Mouse (Mus musculus): Measurements from ENCODE around the gene Ky. TPM values are rescaled to one million over a fixed set of nuclear protein-coding genes. Genes with fewer than 3 reads are reported as not detected.

The Ky gene
- total and polyA plus RNA-seq, 3 experiments: not detected

DNA sequence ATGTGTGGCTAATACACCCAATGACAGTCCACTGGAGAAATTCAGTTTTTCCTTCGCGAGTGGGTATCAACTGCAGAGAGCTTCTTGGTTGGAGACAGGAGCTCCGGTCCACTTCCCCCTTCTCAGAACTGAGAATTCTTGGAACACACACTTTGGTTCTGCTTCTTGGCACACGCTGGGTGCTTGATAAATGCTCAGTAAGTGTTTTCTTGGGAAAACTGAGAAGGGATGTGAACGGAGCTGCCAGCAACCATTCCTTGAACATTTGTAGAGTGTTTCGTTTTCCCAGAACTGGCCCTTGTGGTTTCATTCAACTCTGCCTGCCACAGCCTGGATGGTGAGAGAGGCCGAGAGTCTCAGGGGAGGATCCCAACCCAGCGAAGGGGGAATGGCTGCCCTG is 43.7 kb downstream of the Ky start:
- Histone ChIP-seq H3K9ac (ENCODE audit: control insufficient read depth, low read depth, low read length, poor library complexity, severe bottlenecking) (no peak overlapping the region), H3K9me3 (replicated peaks; ENCODE audit: insufficient read depth, low read length) (no peaks in the 10 kb centered on the region), H3K36me3 (ENCODE audit: control insufficient read depth in 1 of 2, insufficient read depth in 2 of 2, low read length in 2 of 2) (no peaks in the 10 kb centered on the region), H3K27me3 (ENCODE audit: control insufficient read depth in 1 of 2, insufficient read depth in 2 of 2, low read length in 2 of 2) (no peaks in the 10 kb centered on the region), H3K79me2 (ENCODE audit: control insufficient read depth, insufficient read depth, low read length, poor library complexity) (no peaks in the 10 kb centered on the region), H3K4me1 (ENCODE audit: control insufficient read depth in 1 of 2, insufficient read depth in 2 of 2, low read length in 2 of 2) (no peaks in the 10 kb centered on the region), H3K27ac (ENCODE audit: control insufficient read depth, low read depth, low read length) (no peak overlapping the region), H3K4me3 (ENCODE audit: control insufficient read depth in 1 of 2, insufficient read depth in 1 of 2, low read depth in 2 of 2, low read length in 2 of 2) (no peak overlapping the region)
- TF ChIP-seq UBTF (IDR thresholded peaks at IDR 0.05; ENCODE audit: borderline replicate concordance, insufficient read depth, low read depth, low read length) (no peak), RCOR1 (IDR thresholded peaks at IDR 0.05; ENCODE audit: low read depth, low read length) (no peak), ZKSCAN1 (IDR thresholded peaks at IDR 0.05; ENCODE audit: low read depth, low read length) (no peak), ZMIZ1 (IDR thresholded peaks at IDR 0.05; ENCODE audit: low read depth, low read length) (no peak), TCF12 (IDR thresholded peaks at IDR 0.05; ENCODE audit: low read depth, low read length) (no peak), ZNF384 (IDR thresholded peaks at IDR 0.05; ENCODE audit: low read depth, low read length) (no peak), TBP (IDR thresholded peaks at IDR 0.05; ENCODE audit: low read depth, low read length) (no peak), SMC3 (IDR thresholded peaks at IDR 0.05; ENCODE audit: low read depth, low read length) (no peak), JUND (IDR thresholded peaks at IDR 0.05; ENCODE audit: low read depth, low read length) (no peak), GABPA (IDR thresholded peaks at IDR 0.05; ENCODE audit: low read depth, low read length) (no peak), POLR2AphosphoS5 (IDR thresholded peaks at IDR 0.05; ENCODE audit: borderline replicate concordance, low read depth, low read length) (no peak), MAX (IDR thresholded peaks at IDR 0.05; ENCODE audit: low read length) (no peak), CTCF (IDR thresholded peaks at IDR 0.05 in 2 of 3, conservative IDR thresholded peaks at IDR 0.05 in 1 of 3; ENCODE audit: control insufficient read depth in 1 of 3, insufficient read depth in 1 of 3, low read depth in 2 of 3, low read length in 3 of 3, poor library complexity in 1 of 3, severe bottlenecking in 1 of 3) (no peak), GATA1 (IDR thresholded peaks at IDR 0.05; ENCODE audit: low read depth, low read length) (no peak), NELFE (IDR thresholded peaks at IDR 0.05; ENCODE audit: low read depth, low read length) (no peak), TAL1 (IDR thresholded peaks at IDR 0.05; ENCODE audit: low read length) (no peak), BHLHE40 (IDR thresholded peaks at IDR 0.05; ENCODE audit: borderline replicate concordance, low read depth, low read length) (no peak), NRF1 (IDR thresholded peaks at IDR 0.05; ENCODE audit: insufficient read depth, low read depth, low read length, poor library complexity, severe bottlenecking) (no peak), SIN3A (IDR thresholded peaks at IDR 0.05; ENCODE audit: low read length) (no peak)
- DNase-seq (ENCODE audit: low read depth, low spot score): no peak

DNA sequence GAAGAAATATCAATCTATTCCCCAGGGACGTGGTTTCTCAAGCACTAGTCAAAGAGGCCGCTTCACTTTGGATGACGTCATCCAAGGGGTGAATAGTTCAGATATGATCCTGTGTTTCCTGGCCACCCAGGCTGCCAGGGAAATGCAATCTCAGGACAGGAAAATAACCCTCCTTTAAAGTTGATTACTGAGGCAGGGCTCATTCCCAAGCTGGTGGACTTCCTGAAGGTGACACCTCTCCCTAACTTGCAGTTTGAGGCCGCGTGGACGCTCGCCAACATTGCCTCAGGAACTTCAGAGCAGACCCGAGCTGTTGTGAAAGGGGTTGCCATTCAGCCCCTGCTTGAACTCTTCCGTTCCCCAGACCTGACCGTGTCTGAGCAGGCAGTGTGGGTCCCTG is 46.2 kb downstream of the Ky start:
- Histone ChIP-seq H3K9ac (ENCODE audit: control insufficient read depth, low read depth, low read length, poor library complexity, severe bottlenecking) (no peak overlapping the region), H3K27me3 (ENCODE audit: control insufficient read depth in 1 of 2, insufficient read depth in 2 of 2, low read length in 2 of 2) (no peaks in the 10 kb centered on the region), H3K79me2 (ENCODE audit: control insufficient read depth, insufficient read depth, low read length, poor library complexity) (no peaks in the 10 kb centered on the region), H3K27ac (ENCODE audit: control insufficient read depth, low read depth, low read length) (no peak overlapping the region), H3K4me3 (ENCODE audit: control insufficient read depth in 1 of 2, insufficient read depth in 1 of 2, low read depth in 2 of 2, low read length in 2 of 2) (no peak overlapping the region), H3K4me1 (ENCODE audit: control insufficient read depth in 1 of 2, insufficient read depth in 2 of 2, low read length in 2 of 2) (no peaks in the 10 kb centered on the region), H3K36me3 (ENCODE audit: control insufficient read depth in 1 of 2, insufficient read depth in 2 of 2, low read length in 2 of 2) (no peaks in the 10 kb centered on the region), H3K9me3 (replicated peaks; ENCODE audit: insufficient read depth, low read length) (no peaks in the 10 kb centered on the region)
- TF ChIP-seq MAFK (IDR thresholded peaks at IDR 0.05; ENCODE audit: borderline replicate concordance, low read depth, low read length): no peak
- TF ChIP-seq KAT2A (conservative IDR thresholded peaks at IDR 0.05; ENCODE audit: low read depth, low read length): no peak
- no peak for TF ChIP-seq MAZ (IDR thresholded peaks at IDR 0.05; ENCODE audit: low read depth, low read length)
- no peak for TF ChIP-seq MYC (IDR thresholded peaks at IDR 0.05; ENCODE audit: low read depth, low read length)
- TF ChIP-seq SIN3A (IDR thresholded peaks at IDR 0.05; ENCODE audit: low read length): no peak
- TF ChIP-seq TCF12 (IDR thresholded peaks at IDR 0.05; ENCODE audit: low read depth, low read length): no peak
- no peak for TF ChIP-seq ZNF384 (IDR thresholded peaks at IDR 0.05; ENCODE audit: low read depth, low read length)
- TF ChIP-seq ZC3H11A (IDR thresholded peaks at IDR 0.05; ENCODE audit: low read depth, low read length): no peak
- TF ChIP-seq ELF1 (IDR thresholded peaks at IDR 0.05; ENCODE audit: low read depth, low read length): no peak
- no peak for DNase-seq (ENCODE audit: low read depth, low spot score)
